Mouse (Mus musculus) MEL (cell line): ENCODE measurements at regions not wholly inside any gene's neighbourhood (a gene's known extent, or its start where the extent isn't known, plus 50 kb on each side); places are given as distances from the start of the nearest gene placed in this dataset.

Source experiments
- BHLHE40 ChIP-seq: IDR thresholded peaks from 2 replicates; pipeline ENCODE4 v1.6.1; 2012; ENCODE audit warnings: low read depth, mild to moderate bottlenecking, inconsistent platforms, low read length, improper control_type of control experiment, borderline replicate concordance
- CTCF ChIP-seq, 3 experiments: IDR thresholded peaks in 2 of 3; conservative IDR thresholded peaks in 1 of 3; 2 replicates each; pipeline ENCODE4 v1.5.1; 2011 to 2012; ENCODE audit warnings: low read length in 3 of 3, low read depth in 2 of 3, mild to moderate bottlenecking in 2 of 3, improper control_type of control experiment in 1 of 3, inconsistent platforms in 1 of 3, mixed read lengths in 1 of 3, moderate library complexity in 1 of 3; ENCODE audit not compliant: control insufficient read depth in 1 of 3, insufficient read depth in 1 of 3, poor library complexity in 1 of 3, severe bottlenecking in 1 of 3
- E2F4 ChIP-seq: IDR thresholded peaks from 2 replicates; pipeline ENCODE4 v1.6.1; 2011; ENCODE audit warnings: low read depth, low read length, improper control_type of control experiment, borderline replicate concordance
- ELF1 ChIP-seq: IDR thresholded peaks from 2 replicates; pipeline ENCODE4 v1.6.1; 2014; ENCODE audit warnings: low read depth, mild to moderate bottlenecking, inconsistent platforms, low read length, improper control_type of control experiment, moderate library complexity
- EP300 ChIP-seq, 2 experiments: IDR thresholded peaks; 2 replicates each; pipeline ENCODE4 v1.6.1; 2011; ENCODE audit warnings: improper control_type of control experiment in 2 of 2, low read length in 2 of 2, low read depth in 1 of 2, mild to moderate bottlenecking in 1 of 2
- GATA1 ChIP-seq: IDR thresholded peaks from 2 replicates; pipeline ENCODE4 v1.6.1; 2011; ENCODE audit warnings: low read depth, low read length, improper control_type of control experiment
- MXI1 ChIP-seq: IDR thresholded peaks from 2 replicates; pipeline ENCODE4 v1.6.1; 2011; ENCODE audit warnings: mild to moderate bottlenecking, low read depth, low read length, improper control_type of control experiment
- POLR2A ChIP-seq, 2 experiments: IDR thresholded peaks; 2 replicates each; pipeline ENCODE4 v1.6.1; 2011 to 2012; ENCODE audit warnings: low read length in 2 of 2, mild to moderate bottlenecking in 2 of 2, control low read depth in 1 of 2, improper control_type of control experiment in 1 of 2, low read depth in 1 of 2, moderate library complexity in 1 of 2; ENCODE audit not compliant: control insufficient read depth in 1 of 2, insufficient read depth in 1 of 2, poor library complexity in 1 of 2

- TF ChIP-seq GATA1 = no peak
- TF ChIP-seq CTCF (IDR thresholded peaks at IDR 0.05 in 2 of 3, conservative IDR thresholded peaks at IDR 0.05 in 1 of 3; ENCODE audit: control insufficient read depth in 1 of 3, insufficient read depth in 1 of 3, low read depth in 2 of 3, low read length in 3 of 3, poor library complexity in 1 of 3, severe bottlenecking in 1 of 3) = no peak
- no peak for TF ChIP-seq POLR2A (IDR thresholded peaks at IDR 0.05; ENCODE audit: control insufficient read depth in 1 of 2, insufficient read depth in 1 of 2, low read depth in 1 of 2, low read length in 2 of 2, poor library complexity in 1 of 2)
- TF ChIP-seq BHLHE40 = no peak
- TF ChIP-seq E2F4 = no peak
- TF ChIP-seq EP300 (IDR thresholded peaks at IDR 0.05; ENCODE audit: low read depth in 1 of 2, low read length in 2 of 2) = no peak
- no peak for TF ChIP-seq MXI1
- no peak for TF ChIP-seq ELF1
Measured at GRCm38 (mm10) chr19:15201262-15201661, 603.4 kb upstream of the Tle4 start.
